Mouse (Mus musculus): ENCODE measurements around the gene Mapkapk2. TPM values are rescaled to one million over a fixed set of nuclear protein-coding genes. Genes with fewer than 3 reads are reported as not detected.

The Mapkapk2 gene
- polyA plus RNA-seq, 1 experiment: 64.9 TPM

DNA sequence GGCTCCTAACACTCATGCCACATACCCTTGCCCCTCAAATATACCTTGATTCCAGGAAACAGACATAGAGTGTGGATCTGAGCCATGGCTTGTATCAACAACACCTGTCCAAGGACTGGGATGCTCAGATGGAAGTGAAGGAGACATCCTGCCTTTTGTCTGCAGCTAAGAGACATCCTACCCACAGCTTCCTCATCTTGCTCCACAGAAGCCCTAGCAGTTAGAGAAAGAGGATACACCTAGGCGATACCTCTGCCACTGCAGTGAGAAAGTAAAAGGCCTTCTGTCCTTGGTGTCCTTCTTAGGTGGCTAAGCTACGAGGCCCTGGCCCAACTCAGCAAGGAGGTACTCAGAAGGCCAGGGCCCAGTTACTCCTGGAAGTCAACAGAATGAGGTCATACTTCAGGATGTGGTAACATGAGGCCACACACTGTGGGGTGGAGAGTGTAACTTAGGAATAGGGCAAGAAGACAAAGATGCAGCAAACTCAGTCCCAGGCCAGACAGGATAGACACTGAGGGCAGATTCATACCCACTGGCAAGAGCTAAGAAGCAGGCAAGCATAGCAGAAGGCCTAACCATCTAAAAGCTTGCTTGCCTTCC lies 8.0 kb downstream of the Mapkapk2 start:
- Histone ChIP-seq H3K9me3 (replicated peaks; ENCODE audit: control insufficient read depth, insufficient read depth, low read length, poor library complexity, severe bottlenecking) (no peaks in the 10 kb centered on the region), H3K36me3 (ENCODE audit: control insufficient read depth, insufficient read depth, low read length, poor library complexity, severe bottlenecking) (no peaks in the 10 kb centered on the region), H3K4me1 (ENCODE audit: control insufficient read depth, insufficient read depth, low read length) (no peaks in the 10 kb centered on the region), H3K9ac (ENCODE audit: low read depth, poor library complexity, severe bottlenecking) (no peak overlapping the region), H3K27me3 (ENCODE audit: control insufficient read depth, insufficient read depth, low read length, poor library complexity, severe bottlenecking) (no peaks in the 10 kb centered on the region), H3K4me3 (ENCODE audit: low read depth, low read length) (no peak overlapping the region), H3K27ac (ENCODE audit: insufficient read depth, low read length) (no peak overlapping the region)
- TF ChIP-seq CTCF (IDR thresholded peaks at IDR 0.05; ENCODE audit: low read depth, low read length) (no peak), EP300 (IDR thresholded peaks at IDR 0.05; ENCODE audit: insufficient read depth, low read depth, low read length) (no peak)

GRCm38 (mm10) chr1:131088547-131088946 lies 9.1 kb downstream of the Mapkapk2 start:
- Histone ChIP-seq H3K9ac (ENCODE audit: low read depth, poor library complexity, severe bottlenecking) (no peak overlapping the region), H3K4me3 (ENCODE audit: low read depth, low read length) (no peak overlapping the region), H3K27ac (ENCODE audit: insufficient read depth, low read length) (no peak overlapping the region), H3K4me1 (ENCODE audit: control insufficient read depth, insufficient read depth, low read length) (no peaks in the 10 kb centered on the region), H3K9me3 (replicated peaks; ENCODE audit: control insufficient read depth, insufficient read depth, low read length, poor library complexity, severe bottlenecking) (no peaks in the 10 kb centered on the region), H3K36me3 (ENCODE audit: control insufficient read depth, insufficient read depth, low read length, poor library complexity, severe bottlenecking) (no peaks in the 10 kb centered on the region), H3K27me3 (ENCODE audit: control insufficient read depth, insufficient read depth, low read length, poor library complexity, severe bottlenecking) (no peaks in the 10 kb centered on the region)
- TF ChIP-seq POLR2A (IDR thresholded peaks at IDR 0.05; ENCODE audit: insufficient read depth, low read length): no peak
- no peak for TF ChIP-seq CTCF (IDR thresholded peaks at IDR 0.05; ENCODE audit: low read depth, low read length)
- no peak for TF ChIP-seq EP300 (IDR thresholded peaks at IDR 0.05; ENCODE audit: insufficient read depth, low read depth, low read length)

GRCm38 (mm10) chr1:131086907-131087306 lies 10.7 kb downstream of the Mapkapk2 start:
- Histone ChIP-seq H3K36me3 (ENCODE audit: control insufficient read depth, insufficient read depth, low read length, poor library complexity, severe bottlenecking) (no peaks in the 10 kb centered on the region), H3K4me1 (ENCODE audit: control insufficient read depth, insufficient read depth, low read length) (no peaks in the 10 kb centered on the region), H3K27ac (ENCODE audit: insufficient read depth, low read length) (no peak overlapping the region), H3K9ac (ENCODE audit: low read depth, poor library complexity, severe bottlenecking) (no peak overlapping the region), H3K9me3 (replicated peaks; ENCODE audit: control insufficient read depth, insufficient read depth, low read length, poor library complexity, severe bottlenecking) (no peaks in the 10 kb centered on the region), H3K4me3 (ENCODE audit: low read depth, low read length) (no peak overlapping the region), H3K27me3 (ENCODE audit: control insufficient read depth, insufficient read depth, low read length, poor library complexity, severe bottlenecking) (no peaks in the 10 kb centered on the region)
- TF ChIP-seq CTCF (IDR thresholded peaks at IDR 0.05; ENCODE audit: low read depth, low read length) (no peak), POLR2A (IDR thresholded peaks at IDR 0.05; ENCODE audit: insufficient read depth, low read length) (no peak), EP300 (IDR thresholded peaks at IDR 0.05; ENCODE audit: insufficient read depth, low read depth, low read length) (no peak)

GRCm38 (mm10) chr1:131085957-131086739 lies 11.5 kb downstream of the Mapkapk2 start:
- Histone ChIP-seq H3K9ac (ENCODE audit: low read depth, poor library complexity, severe bottlenecking) (no peak overlapping the region), H3K4me3 (ENCODE audit: low read depth, low read length) (no peak overlapping the region), H3K27me3 (ENCODE audit: control insufficient read depth, insufficient read depth, low read length, poor library complexity, severe bottlenecking) (no peaks in the 10 kb centered on the region), H3K9me3 (replicated peaks; ENCODE audit: control insufficient read depth, insufficient read depth, low read length, poor library complexity, severe bottlenecking) (no peaks in the 10 kb centered on the region), H3K4me1 (ENCODE audit: control insufficient read depth, insufficient read depth, low read length) (no peaks in the 10 kb centered on the region), H3K27ac (ENCODE audit: insufficient read depth, low read length) (no peak overlapping the region), H3K36me3 (ENCODE audit: control insufficient read depth, insufficient read depth, low read length, poor library complexity, severe bottlenecking) (no peaks in the 10 kb centered on the region)
- TF ChIP-seq EP300 (IDR thresholded peaks at IDR 0.05; ENCODE audit: insufficient read depth, low read depth, low read length) (no peak), POLR2A (IDR thresholded peaks at IDR 0.05; ENCODE audit: insufficient read depth, low read length) (no peak)

DNA sequence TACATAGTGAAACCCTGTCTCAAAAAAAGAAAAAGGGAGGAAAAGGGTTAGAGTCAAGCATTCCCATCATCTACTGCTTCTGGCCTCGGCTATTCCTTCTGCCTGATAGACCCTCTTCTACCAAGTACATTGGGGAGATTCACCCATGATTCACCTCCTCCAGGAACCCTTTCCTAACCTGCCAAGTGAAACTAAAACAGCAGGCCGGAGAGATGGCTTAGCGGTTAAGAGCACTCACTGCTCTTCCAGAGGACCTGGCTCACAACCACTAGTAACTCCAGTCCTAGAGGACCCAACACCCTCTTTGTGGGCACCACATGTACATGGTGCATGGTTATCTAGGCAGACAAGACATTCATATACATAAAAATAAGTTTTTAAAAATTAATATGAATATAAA lies 12.4 kb downstream of the Mapkapk2 start:
- Histone ChIP-seq H3K4me1 (ENCODE audit: control insufficient read depth, insufficient read depth, low read length) (no peaks in the 10 kb centered on the region), H3K9me3 (replicated peaks; ENCODE audit: control insufficient read depth, insufficient read depth, low read length, poor library complexity, severe bottlenecking) (no peaks in the 10 kb centered on the region), H3K4me3 (ENCODE audit: low read depth, low read length) (no peak overlapping the region), H3K9ac (ENCODE audit: low read depth, poor library complexity, severe bottlenecking) (no peak overlapping the region), H3K27me3 (ENCODE audit: control insufficient read depth, insufficient read depth, low read length, poor library complexity, severe bottlenecking) (no peaks in the 10 kb centered on the region), H3K36me3 (ENCODE audit: control insufficient read depth, insufficient read depth, low read length, poor library complexity, severe bottlenecking) (no peaks in the 10 kb centered on the region), H3K27ac (ENCODE audit: insufficient read depth, low read length) (no peak overlapping the region)
- no peak for TF ChIP-seq EP300 (IDR thresholded peaks at IDR 0.05; ENCODE audit: insufficient read depth, low read depth, low read length)
- TF ChIP-seq CTCF (IDR thresholded peaks at IDR 0.05; ENCODE audit: low read depth, low read length): no peak
- no peak for TF ChIP-seq POLR2A (IDR thresholded peaks at IDR 0.05; ENCODE audit: insufficient read depth, low read length)

- Histone ChIP-seq H3K9ac (ENCODE audit: low read depth, poor library complexity, severe bottlenecking) (no peak overlapping the region), H3K27ac (ENCODE audit: insufficient read depth, low read length) (no peak overlapping the region), H3K36me3 (ENCODE audit: control insufficient read depth, insufficient read depth, low read length, poor library complexity, severe bottlenecking) (no peaks in the 10 kb centered on the region), H3K4me1 (ENCODE audit: control insufficient read depth, insufficient read depth, low read length) (no peaks in the 10 kb centered on the region), H3K9me3 (replicated peaks; ENCODE audit: control insufficient read depth, insufficient read depth, low read length, poor library complexity, severe bottlenecking) (no peaks in the 10 kb centered on the region), H3K4me3 (ENCODE audit: low read depth, low read length) (no peak overlapping the region), H3K27me3 (ENCODE audit: control insufficient read depth, insufficient read depth, low read length, poor library complexity, severe bottlenecking) (no peaks in the 10 kb centered on the region)
- TF ChIP-seq POLR2A (IDR thresholded peaks at IDR 0.05; ENCODE audit: insufficient read depth, low read length): no peak
- no peak for TF ChIP-seq CTCF (IDR thresholded peaks at IDR 0.05; ENCODE audit: low read depth, low read length)
- TF ChIP-seq EP300 (IDR thresholded peaks at IDR 0.05; ENCODE audit: insufficient read depth, low read depth, low read length): no peak
These were observed 13.3 kb downstream of the Mapkapk2 start for GRCm38 (mm10) chr1:131084289-131084688.

Data from ES-Bruce4 (cell line).